Mouse (Mus musculus) retina, adult 2 months (tissue): Measurements from ENCODE around the gene Adam1a.

Source experiments
- DNase-seq: peaks from one replicate; pipeline ENCODE4 v3.0.0-alpha.2; 2012; ENCODE audit warnings: low read depth, low spot score

Adam1a gene

DNA sequence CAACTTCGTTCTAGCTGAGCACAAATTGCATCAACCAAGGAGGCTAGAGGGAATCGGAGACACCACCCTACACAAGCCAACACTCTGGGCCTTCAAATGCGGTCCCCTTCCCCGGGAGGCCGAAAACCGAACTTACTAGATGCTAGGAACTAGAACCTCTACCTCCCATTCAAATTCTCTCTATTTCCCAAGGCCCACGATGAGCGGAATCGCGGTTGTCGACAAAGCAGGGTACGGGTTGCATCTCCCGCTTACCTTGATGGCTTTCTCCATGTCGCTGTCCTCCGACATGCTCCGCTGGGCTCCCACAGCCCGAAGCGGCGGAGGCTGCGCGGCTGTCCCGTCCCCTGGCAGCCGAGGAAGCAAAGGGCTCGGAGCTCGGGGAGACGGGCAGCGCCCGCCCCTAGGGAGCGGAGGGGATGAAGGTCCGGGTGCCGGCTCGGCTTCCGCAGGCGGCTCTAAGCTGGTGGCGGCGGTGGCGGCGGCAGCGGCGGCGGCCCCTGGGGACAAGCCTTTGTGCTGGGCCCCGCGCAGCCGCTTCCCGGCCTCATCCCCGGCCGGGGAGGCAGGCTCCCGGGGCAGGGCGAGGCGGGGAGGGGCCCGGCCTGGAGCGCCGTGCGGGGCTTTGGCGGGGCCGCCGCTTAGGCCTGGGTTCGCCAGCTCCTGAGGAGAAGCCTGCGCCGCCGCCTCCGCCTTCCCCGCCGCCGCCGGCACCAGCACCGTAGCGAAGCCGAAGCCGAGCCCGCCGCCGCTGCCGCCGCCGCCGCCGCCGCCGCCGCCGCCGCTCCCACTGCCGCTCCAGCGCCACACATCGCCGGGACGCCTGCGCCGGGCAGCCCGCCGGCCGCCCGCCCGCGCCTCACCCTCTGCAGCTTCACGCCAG lies at the start of gene Adam1a, which contains the start of gene Gm42878:
Adam1a (minus strand) TSS at position 573 of the 883 bp plus-strand sequence.
Gm42878 (minus strand) TSS at position 573 of the 883 bp plus-strand sequence.
- DNase-seq, result no peak

DNA sequence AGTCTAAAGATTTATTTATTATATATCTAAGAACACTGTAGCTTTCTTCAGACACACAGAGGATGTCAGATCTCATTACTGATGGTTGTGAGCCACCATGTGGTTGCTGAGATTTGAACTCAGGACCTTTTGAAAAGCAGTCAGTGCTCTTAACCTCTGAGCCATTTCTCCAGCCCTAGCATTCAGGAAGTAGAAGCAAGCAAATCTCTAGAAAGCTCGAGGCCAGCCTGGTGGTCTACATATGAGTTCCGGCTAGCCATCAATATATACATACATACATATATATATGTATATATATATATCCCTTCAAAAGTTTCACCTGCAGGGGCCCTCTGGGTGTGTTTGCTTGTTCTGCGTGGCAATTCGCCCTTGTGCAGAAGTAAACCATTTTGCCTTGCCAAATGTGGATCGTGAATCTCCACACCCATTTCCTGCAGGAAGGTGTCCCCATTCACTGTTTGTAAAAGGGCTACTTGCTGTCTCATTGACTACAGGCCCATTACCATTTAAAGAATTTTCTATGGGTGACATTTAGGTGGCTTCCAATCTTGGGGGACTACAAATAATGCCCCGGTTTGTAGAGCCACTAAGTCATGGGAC lies 49.5 kb upstream of the Adam1a start:
- no peak for DNase-seq

DNA sequence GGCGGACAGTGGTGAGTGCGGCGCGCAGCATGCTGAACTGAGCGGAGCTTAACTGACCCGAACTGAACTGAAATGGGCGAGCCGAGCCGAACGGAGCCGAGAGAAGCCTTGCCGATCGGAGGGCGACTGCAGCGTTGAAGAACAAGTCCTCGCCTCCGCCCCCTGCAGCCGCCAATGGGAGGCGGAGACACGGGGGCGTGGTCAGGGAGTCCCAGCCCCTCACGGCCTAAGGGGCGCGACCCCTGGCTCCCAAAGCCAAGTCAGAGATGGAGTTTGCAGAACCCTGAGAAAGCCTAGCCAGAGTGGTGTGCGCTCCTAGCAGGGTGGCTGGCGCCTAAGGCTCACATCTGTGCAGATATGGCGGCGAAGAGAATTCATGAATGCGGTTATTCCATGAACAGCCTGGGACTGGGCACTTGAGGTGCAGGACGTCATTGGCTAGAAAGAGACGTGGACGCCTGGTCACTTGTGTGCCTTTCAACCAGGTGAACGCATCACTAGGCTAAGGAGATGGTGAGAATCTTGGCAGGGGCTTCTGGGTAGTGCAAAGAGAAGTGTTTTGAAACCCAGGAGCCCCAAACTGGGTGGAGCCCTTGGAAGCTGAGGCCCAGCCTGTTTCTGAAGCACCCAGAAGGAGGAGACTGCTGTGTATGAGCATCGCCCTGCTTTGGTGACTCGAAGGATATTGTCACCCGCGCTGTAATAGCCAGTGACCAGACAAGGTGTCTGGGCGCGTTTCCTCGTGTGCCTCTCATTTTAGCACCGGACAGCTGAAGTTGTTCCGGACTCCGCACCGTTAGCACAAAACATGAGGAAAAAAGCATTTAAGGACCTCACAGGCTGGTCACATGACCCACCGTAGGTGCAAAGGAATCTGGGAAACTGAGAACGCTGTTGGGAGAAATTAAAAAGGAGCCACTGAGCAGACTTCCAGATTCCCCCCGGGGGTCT lies 48.4 kb upstream of the Adam1a start, which contains the start of gene Aldh2:
Aldh2 (minus strand) TSS at position 374 of the 951 bp plus-strand sequence.
- DNase-seq, result peak; percentile 29

DNA sequence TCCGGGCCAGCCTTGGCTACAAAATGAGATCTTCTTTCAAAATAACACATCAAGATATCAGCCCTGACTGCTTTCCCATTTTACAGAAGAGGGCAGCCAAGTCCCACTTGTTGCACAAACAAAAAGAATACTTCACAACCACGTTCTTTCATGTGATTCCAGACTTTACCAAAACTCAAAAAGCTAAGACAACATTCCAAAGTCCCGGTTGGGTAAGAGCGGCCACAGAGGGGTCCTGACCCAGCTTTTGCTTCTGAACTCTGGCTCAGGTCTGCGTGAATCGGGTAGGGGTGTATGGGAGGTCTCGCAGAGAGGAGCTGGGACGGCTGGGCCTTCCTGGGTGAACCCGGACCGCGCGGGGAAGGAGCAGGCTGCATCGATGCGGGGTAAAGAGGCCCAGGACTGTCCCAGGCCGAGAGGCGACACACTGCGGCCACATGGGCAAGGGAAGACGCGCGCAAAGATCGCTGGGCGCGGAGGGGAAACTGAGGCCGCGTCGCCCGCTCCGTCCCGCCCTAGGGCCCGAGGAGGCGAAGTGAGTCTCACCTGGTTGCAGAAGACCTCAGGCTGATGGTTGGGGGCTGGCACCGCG lies 47.6 kb upstream of the Adam1a start:
- DNase-seq, result no peak

DNA sequence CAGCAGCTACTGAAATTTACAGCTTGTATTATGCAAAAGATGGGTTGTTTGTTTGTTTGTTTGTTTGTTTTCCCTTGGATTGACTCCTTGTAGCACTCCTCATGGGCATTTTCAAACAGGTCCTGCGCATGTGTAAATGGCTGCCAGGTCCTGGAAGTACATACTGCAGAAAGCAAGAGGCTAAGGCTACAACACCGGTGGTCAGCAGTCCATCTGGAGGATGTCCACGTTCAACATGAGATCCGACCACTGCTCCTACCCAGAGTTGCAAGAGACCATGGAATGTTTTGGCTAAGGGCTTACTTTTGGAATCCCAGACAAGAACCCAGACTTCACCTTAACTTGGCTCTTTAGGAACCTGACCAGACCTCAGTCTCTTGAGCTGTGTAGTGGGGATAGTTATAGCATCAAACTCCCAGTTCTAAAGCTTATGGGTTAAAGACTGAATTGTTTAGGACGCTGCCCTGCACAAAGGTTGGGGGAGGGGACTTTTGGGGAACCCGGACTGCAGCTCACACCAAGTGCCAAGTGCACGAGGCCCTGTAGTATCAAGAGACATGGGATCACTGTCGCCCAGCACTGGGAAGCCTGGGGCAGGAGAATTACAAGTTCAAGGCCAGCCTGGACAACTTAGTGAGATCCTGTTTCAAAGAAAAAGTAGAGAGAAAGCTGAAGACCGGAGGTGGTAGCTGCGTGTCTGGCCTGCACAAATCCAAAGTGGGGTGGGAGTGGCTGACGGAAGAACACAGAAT lies 47.0 kb upstream of the Adam1a start:
- DNase-seq, result no peak

DNA sequence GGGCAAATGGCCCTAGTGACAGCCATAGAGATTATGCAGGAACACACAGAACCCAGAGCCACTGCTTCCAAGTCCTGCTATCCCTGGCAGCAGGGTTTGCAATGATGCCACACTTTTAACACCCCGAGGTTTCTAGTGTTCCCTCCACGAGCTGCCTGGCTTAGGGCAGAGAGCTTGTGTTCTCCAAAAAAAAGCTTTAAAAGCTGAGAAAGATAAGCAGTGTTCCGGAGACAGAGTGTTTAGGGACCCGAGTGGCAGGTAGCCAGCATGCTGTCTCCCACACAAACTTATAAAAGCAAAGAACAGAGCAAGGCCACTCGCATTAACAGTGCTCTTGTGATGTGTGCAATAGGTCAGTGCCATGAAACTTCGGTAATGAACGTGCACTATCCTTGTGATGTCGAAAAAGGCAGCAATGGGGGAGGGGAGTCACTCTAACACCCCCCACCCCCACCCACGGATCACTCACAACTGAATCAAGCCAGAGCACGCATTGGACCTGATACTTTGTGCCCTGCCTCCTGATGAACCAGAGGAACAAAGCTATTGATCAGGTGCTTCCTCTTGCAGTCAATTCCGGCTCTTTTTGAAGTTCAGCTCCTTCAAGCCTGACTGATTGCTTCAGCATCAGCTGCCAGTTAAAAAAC lies 46.3 kb upstream of the Adam1a start:
- no peak for DNase-seq

DNA sequence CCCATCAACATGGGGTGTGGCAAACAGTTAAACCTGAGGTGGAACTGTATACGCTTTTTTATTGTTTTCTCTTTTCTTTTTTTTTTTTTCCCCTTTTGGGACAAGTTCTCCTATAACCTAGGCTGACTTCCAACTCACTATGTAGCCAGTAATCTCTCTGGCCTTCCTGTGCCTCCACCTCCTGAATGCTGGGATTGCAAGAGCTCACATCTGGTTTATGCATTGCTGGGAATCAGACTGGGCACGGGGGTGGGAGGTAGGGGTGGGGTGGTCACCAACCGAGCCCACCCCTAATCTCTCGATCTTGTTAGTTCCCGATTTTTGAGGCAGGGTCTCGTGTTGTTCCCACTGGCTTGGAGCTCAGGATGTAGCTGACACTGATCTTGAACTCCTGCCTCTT lies 44.6 kb upstream of the Adam1a start:
- no peak for DNase-seq

DNA sequence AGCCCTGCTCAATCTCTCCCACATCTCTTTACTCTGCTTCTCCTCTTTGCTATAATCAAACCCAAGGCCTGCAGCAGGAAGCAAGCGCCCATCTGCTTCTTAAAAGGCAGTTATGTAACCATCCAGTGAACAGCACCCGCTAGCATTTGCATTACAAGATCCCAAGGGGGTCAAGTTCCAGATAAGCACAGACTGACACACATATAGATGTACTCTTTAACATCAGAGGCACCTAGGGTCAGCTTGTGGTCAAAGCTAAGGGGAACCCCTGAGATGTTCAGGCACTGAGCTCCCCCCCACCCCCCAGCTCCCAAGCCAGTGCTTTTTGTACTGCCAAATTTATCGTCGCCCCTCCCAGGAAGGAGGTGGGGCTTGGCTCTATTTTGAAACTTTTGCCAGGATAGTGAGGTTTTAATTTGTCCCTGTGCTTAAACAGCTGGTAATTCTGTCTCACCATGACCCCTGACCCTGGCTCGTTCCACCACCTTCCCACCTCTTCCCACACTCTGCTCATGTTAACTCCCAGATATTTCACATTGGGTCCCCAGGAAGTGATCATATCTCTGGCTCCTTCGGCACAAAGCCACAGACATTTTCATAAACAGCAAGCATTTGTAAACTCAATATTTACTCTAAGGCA lies 41.2 kb upstream of the Adam1a start:
- DNase-seq, result no peak

DNA sequence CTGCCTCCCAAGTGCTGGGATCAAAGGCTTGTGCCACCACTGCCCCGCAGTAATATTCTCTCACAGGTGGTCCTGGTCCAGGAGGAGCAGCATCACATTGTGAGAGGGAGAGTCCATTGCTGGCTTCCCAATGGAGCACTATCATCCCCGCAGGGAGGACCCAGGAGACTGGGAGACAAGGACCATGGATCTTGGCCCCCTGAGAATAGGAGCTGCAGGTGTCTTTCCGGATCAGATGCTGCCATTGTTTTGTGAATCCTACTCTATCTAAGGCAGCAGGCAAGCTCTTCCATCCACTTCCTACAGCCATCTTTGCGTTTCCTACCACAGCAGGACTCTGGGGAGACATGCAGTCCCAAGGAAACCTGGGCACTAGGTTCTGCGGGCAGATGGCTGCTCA lies 40.4 kb upstream of the Adam1a start:
- no peak for DNase-seq

DNA sequence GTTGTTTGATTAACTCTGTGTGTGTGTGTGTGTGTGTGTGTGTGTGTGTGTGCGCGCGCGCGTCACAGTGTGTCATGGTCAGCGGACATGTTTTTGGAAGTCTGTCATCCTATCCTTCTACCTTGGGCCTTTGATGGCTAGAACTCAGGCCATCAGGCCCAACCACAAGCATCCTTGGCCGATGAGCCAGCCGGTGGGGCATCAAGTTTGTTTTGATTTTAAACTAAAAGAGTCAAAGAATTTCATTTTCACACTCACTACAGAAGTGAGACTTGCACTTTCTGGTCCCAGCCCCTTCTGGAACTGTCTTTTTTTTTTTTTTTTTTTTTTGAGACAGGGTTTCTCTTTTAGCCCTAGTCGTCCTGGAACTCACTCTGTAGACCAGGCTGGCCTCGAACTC lies 39.7 kb upstream of the Adam1a start:
- no peak for DNase-seq

DNA sequence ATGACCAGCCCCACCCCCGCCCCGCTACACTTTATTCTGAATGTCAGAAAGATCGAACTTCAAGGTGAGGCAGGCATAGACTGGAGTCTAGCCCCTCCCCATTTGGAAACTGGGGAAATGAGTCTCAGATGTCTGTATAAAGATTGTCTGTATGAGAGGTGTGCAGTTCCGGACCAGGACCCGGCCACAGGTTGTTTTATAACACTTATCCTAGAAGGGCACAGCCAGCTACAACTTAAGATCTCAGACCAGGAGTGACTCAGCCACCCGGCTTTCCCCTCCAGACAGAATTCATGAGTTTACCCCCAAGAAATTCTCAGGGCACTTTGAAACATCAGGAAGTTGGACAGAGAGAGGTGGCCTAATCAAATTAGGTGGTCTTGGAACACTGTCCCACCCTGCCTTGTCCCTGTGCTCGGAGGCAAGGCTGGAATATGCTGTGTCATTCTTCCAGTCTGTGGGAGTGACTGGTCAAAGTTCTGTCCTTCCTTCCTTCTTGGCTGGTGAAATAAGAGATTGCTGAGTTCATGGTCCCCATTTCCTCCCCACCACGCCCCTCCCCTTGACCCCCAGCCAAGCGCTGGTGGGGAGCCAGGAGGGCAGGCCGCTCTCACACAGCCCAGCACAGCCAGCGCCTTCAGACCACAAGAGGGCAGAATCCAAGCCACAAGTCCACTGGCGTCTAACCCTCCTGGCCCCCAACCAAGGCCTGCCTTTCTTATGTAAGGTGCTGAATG lies 38.7 kb upstream of the Adam1a start:
- DNase-seq, result no peak

DNA sequence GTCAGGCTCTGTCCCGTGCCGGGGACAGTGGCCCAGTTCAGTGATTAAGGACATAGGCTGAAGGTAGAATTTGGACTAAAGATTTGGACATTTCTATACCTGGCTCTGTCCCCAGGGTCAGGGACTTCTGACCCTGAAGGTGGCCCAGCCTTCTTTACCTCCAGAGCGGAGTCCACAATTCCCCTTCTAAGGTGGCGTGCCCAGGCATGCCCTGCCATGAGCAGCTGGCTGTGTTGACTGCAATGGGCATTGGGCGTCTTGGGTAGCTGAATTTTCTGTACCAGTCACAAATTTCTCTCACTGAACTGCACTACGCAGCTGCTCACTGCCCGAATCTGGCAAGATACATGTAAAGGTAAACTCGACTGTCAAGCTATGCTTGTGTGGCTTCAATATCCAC lies 36.7 kb upstream of the Adam1a start:
- no peak for DNase-seq

DNA sequence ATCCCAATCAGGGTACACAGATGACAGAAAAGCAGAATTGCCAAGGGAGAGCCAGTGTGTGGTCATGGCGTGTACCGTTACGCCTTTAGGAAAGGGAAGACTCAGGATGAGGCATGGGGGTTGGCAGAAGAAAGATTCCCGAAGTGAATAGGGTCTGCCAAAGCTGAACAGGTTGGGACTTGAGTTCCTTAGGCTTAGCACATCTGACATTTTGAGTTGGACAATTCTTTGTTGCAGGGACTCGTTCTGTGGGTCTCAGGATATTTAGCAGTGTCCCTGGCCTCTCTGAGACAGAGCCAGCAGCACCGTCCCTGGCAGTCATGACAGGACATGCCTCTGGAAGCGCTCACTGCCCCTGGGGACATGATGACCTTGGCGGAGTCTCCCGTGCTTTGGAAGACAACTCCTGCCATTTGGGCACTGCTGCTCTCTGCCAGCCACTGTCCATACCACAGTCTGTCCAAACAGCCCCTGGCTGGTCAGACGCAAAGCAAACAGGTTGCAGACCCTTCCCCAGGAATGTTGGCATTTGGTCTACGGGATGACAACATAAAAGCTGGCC lies 31.7 kb upstream of the Adam1a start:
- no peak for DNase-seq

DNA sequence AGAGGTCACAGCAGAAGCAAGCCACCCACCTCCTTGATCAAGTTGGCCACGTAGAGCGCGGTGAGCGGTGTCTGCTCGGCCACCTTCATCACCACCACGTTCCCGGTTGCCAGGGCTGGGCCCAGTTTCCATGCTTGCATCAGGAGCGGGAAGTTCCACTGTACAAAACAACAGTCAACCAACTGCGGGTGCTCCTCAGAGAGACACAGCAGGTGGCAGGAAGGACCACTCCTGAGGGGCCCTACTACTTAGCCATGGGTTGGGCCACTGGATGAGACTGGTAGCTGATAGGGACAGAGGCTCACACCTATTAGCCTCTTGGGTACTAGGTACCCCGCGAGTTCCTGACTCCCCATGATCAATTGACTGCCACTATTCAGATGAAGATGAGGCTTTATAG lies 30.6 kb upstream of the Adam1a start:
- no peak for DNase-seq

DNA sequence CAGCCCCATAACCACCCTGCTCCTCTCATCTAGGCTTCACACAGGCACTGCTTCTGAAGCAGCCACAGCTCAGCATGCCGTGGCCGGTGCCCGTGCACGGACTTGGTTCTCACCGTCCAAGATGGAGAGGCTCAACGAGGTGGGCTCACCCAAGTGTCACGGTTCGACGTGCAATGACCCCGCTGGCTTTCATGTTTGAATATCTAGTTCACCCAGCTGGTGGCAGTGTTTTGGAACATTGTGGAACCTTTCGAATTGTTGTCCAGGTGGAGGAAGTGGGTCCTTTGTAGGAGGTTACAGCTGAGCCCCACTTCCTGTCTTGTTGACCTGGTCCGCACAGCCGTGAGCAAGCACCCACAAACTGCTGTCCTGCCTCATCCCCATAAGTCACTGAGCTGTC lies 28.9 kb upstream of the Adam1a start:
- no peak for DNase-seq

DNA sequence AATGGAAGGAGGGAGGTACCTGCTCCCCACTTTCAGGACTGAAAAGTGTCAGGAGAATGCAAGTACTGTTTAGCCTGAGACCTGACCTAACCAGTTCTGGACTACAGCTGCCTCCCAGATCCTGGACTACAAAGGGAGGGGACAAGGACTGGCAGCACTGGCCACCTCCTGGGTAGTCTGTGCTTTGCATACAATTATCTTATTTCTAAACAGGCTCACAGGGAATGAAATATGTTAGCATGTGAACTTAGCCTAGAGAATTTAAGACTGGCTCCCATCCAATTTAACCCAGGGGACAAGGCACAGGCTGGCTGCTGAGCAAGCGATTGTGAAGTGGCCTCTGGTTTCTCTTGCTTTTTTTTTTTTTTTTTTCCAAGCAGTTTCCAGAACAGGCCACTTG lies 25.5 kb upstream of the Adam1a start:
- DNase-seq, result no peak

DNA sequence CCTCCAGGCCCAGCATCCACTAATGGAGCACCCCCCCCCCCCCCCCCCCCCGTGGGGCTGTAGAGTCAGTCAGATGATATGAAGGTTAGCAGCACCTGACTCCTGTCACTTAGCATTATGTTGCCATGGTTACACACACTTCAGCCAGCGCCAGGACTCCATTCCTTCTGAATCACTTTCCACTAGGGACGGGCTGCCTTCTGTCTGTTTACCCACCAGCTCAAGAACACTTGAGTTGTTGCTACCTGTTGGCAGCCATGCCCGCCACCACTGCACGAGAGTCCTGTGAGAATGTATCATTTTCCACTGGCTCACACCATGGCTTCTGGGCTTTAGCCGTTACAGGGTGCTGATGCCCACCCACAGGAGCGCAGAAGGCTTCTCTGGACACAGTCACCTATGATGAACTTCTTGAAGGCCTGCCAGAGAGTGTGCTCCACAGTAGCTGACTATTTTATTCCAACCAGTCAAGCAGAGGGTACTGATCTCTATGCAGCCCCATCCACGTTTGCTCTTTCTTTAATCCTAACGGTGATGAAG lies 24.7 kb upstream of the Adam1a start:
- no peak for DNase-seq

DNA sequence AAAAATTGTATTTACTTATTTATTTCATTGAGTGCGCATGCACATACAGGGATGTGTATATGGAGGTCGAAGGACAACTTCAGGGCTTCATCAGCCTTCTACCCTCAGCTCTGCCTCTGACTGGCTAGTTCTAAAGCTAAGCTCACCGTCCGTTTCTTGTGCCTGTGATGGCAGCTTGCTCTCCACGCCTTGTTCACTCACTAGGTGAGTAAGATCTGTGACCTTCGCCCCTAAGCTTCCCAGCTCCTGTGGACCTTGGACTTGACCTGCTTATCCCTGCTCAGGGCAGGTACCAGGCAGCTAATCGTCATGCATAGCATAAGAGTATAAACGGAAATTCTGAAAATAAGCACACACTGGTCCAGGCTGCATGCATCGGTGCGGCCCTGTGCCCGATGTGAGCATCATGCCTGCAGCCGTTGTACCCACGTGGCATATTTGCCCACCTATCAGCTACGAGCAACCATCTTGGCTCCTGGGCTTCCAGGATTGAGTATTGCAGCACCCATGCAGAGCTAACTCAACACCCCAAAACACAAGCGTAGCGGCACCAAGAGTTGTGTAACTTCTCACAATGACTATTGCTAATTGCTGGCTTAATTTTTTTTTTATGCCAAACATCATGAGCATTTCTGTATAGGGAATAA lies 20.9 kb upstream of the Adam1a start:
- no peak for DNase-seq
